Mouse (Mus musculus) kidney, postnatal 0 days (tissue): ENCODE measurements around the gene Angptl8. TPM values are rescaled to one million over a fixed set of nuclear protein-coding genes. Genes with fewer than 3 reads are reported as not detected.
A peak's percentile ranks its signal among the peaks of the same experiment; 100 is the strongest.
"Not testable (repeated sequence)": the region's sequence is repeated elsewhere in the genome, so short reads cannot be mapped to it uniquely, and the experiment has no call there.

Experiments
- ATAC-seq: fragments of 200-750 bp; cut with Nextera tagmentation; replicated peaks from 2 replicates; pipeline ENCODE4 v1.8.0; 2017; ENCODE audit warnings: low read depth, moderate number of reproducible peaks, moderate TSS enrichment, moderate library complexity; ENCODE audit not compliant: low FRiP score
- DNase-seq: peaks from one replicate; pipeline ENCODE4 v3.0.0-alpha.2; 2016; ENCODE audit warnings: low spot score
- H3K27ac ChIP-seq: fragments of 300-500 bp; sonication (generic); 2 replicates; pipeline ENCODE4 v1.5.1; 2014; ENCODE audit warnings: mild to moderate bottlenecking
- H3K27me3 ChIP-seq: fragments of 300-500 bp; sonication (generic); 2 replicates; pipeline ENCODE4 v1.6.1; 2014; ENCODE audit warnings: low read length, mixed read lengths; ENCODE audit not compliant: insufficient read depth
- H3K36me3 ChIP-seq: fragments of 300-500 bp; sonication (generic); 2 replicates; pipeline ENCODE4 v1.6.1; 2014; ENCODE audit warnings: low read length, mixed read lengths; ENCODE audit not compliant: insufficient read depth
- H3K4me1 ChIP-seq: fragments of 300-500 bp; sonication (generic); replicated peaks from 2 replicates; pipeline ENCODE4 v1.6.1; 2014; ENCODE audit warnings: antibody characterized with exemption, low read length, mixed read lengths; ENCODE audit not compliant: insufficient read depth
- H3K4me2 ChIP-seq: fragments of 300-500 bp; sonication (generic); 2 replicates; pipeline ENCODE4 v1.6.1; 2014; ENCODE audit warnings: mild to moderate bottlenecking, low read length, moderate library complexity, mixed read lengths
- H3K4me3 ChIP-seq: fragments of 300-500 bp; sonication (generic); replicated peaks from 2 replicates; pipeline ENCODE4 v1.5.1; 2014; ENCODE audit warnings: low read depth, low read length
- H3K9ac ChIP-seq: fragments of 300-500 bp; sonication (generic); 2 replicates; pipeline ENCODE4 v1.6.1; 2014; ENCODE audit warnings: low read depth, low read length
- H3K9me3 ChIP-seq: fragments of 300-500 bp; sonication (generic); replicated peaks from 2 replicates; pipeline ENCODE4 v1.6.1; 2016; ENCODE audit warnings: low read length, inconsistent platforms, mixed read lengths
- CTCF ChIP-seq: IDR thresholded peaks from 2 replicates; pipeline ENCODE4 v1.5.1; 2016; ENCODE audit warnings: antibody characterized with exemption, low read depth, mild to moderate bottlenecking, moderate library complexity
- WGBS: fragments of 180-500 bp; shearing (Covaris S2); extraction: QIAGEN DNeasy Blood & Tissue Kit; methylation state at CpG from one replicate; pipeline ENCODE4 v1.1.7; 2014; 5-methylcytosine and 5-hydroxymethylcytosine counted together
- polyA plus RNA-seq: library from polyadenylated mRNA; unstranded; fragments of >200 nt; fragmentation: Nextera tagmentation; extraction: Ambion mirVana; gene quantifications from 2 replicates; pipeline ENCODE4 v1.2.1, GENCODE M21; 2015

The Angptl8 gene
- polyA plus RNA-seq, 1 experiment from 2014 or later, result 6.1 TPM

- H3K4me2 ChIP-seq, result no peak overlapping the region
- no peak for TF ChIP-seq CTCF
- H3K27me3 ChIP-seq, result no peaks in the 10 kb centered on the region
- H3K4me1 ChIP-seq, result no peaks in the 10 kb centered on the region
- peak overlapping the region; percentile 79 for H3K27ac ChIP-seq
- no peaks in the 10 kb centered on the region; the same call in 1 of the 2 replicates for H3K9me3 ChIP-seq
- H3K9ac ChIP-seq, result no peak overlapping the region
- ATAC-seq (no peak), DNase-seq (no peak)
- no peaks in the 10 kb centered on the region for H3K36me3 ChIP-seq
- H3K4me3 ChIP-seq, result no peak overlapping the region
- WGBS, result 86% methylated on average over 2 of the region's 2 CpGs
Measured at GRCm38 (mm10) chr9:21857501-21857900, 22.2 kb downstream of the Angptl8 start.

DNA sequence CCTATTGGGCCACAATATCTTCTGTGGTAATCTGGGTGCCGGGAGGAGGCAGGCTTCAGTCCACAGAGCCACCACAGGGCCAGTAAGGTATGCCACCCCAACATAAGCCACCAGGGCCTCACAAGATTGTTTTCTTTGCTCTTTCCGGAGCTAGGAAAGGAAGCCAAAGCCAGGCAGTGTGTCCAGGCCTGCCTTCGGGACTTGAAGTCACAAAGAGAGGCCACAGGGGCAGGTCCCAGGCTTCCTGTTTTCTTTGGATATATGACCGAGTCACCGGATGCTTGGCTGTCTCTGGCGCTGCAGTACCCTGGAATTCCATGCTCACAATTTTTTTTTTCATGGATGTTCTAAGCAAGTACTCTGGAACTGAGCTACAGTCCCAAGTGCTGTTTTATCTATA is 22.8 kb downstream of the Angptl8 start:
- Histone ChIP-seq H3K27me3 (no peaks in the 10 kb centered on the region), H3K27ac (peak overlapping the region; percentile 79), H3K9ac (no peak overlapping the region), H3K4me2 (no peak overlapping the region), H3K4me1 (no peaks in the 10 kb centered on the region), H3K4me3 (no peak overlapping the region), H3K9me3 (no peaks in the 10 kb centered on the region; the same call in 1 of the 2 replicates), H3K36me3 (no peaks in the 10 kb centered on the region)
- ATAC-seq, result peak; percentile 47; the same call in 1 of the 2 replicates
- 12% methylated on average over 6 of the region's 6 CpGs for WGBS
- peak; percentile 91 for DNase-seq
- TF ChIP-seq CTCF, result peak; percentile 41

DNA sequence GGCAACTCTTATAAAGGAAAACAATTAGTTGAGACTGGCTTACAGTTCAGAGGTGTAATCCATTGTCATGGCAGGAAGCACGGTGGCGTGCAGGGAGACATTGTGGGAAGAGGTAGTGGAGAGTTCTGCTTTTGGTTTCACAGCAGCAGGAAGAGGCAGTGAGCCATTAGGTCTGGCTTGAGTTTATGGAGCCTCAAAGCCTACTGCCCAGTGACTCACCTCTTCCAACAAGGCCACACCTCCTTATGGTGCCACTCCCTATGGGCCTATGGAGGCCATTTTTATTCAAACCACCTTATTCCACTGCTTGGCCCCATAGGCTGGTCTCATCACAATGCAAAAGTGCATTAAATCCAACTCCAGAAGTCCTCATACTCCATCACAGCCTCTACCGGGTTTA is 24.3 kb downstream of the Angptl8 start:
- 83% methylated on average over 3 of the region's 3 CpGs for WGBS
- no peak for DNase-seq

DNA sequence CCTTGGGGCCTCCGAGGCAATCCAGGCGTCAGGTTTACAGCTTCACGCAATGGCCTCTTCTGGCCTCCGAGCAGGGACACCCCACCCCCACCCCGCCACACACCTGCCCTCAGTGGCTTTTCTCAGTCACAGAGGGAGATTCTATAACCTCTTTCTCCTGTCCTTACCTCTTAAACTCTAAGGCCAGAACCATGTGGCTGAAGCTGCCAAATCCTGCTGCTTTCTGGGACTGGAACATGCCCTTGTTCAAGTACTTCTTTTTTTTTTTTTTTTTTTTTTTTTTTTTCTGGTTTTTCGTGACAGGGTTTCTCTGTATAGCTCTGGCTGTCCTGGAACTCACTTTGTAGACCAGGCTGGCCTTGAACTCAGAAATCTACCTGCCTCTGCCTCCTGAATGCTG is 25.0 kb downstream of the Angptl8 start:
- H3K4me1 ChIP-seq, ATAC-seq, H3K36me3 ChIP-seq, H3K27me3 ChIP-seq, H3K27ac ChIP-seq, H3K4me3 ChIP-seq, H3K9ac ChIP-seq, DNase-seq, H3K9me3 ChIP-seq, H3K4me2 ChIP-seq: not testable (repeated sequence)
- WGBS, result 53% methylated on average over 6 of the region's 6 CpGs

More for the DNA sequence above, 24.3 kb downstream of the Angptl8 start:
- TF ChIP-seq CTCF, result no peak
- no peak overlapping the region for H3K9ac ChIP-seq
- H3K27me3 ChIP-seq, result no peaks in the 10 kb centered on the region
- no peak overlapping the region for H3K4me3 ChIP-seq
- no peaks in the 10 kb centered on the region for H3K4me1 ChIP-seq
- H3K36me3 ChIP-seq, result no peaks in the 10 kb centered on the region
- no peak for ATAC-seq
- no peak overlapping the region for H3K27ac ChIP-seq
- H3K4me2 ChIP-seq, result no peak overlapping the region
- H3K9me3 ChIP-seq, result no peaks in the 10 kb centered on the region; the same call in 1 of the 2 replicates

GRCm38 (mm10) chr9:21862181-21862580 is 26.9 kb downstream of the Angptl8 start:
- DNase-seq, result no peak
- no peaks in the 10 kb centered on the region; the same call in 1 of the 2 replicates for H3K9me3 ChIP-seq
- H3K4me1 ChIP-seq, result no peaks in the 10 kb centered on the region; the same call in 1 of the 2 replicates
- no peak for ATAC-seq
- H3K4me2 ChIP-seq, result no peak overlapping the region
- no peak for TF ChIP-seq CTCF
- H3K9ac ChIP-seq, result no peak overlapping the region
- 63% methylated on average over 1 of the region's 1 CpGs for WGBS
- no peaks in the 10 kb centered on the region for H3K27me3 ChIP-seq
- no peak overlapping the region for H3K27ac ChIP-seq
- H3K36me3 ChIP-seq, result no peaks in the 10 kb centered on the region
- no peak overlapping the region for H3K4me3 ChIP-seq

- Histone ChIP-seq H3K4me3 (no peak overlapping the region), H3K27me3 (no peaks in the 10 kb centered on the region), H3K9me3 (no peaks in the 10 kb centered on the region; the same call in 1 of the 2 replicates), H3K4me2 (no peak overlapping the region), H3K27ac (no peak overlapping the region), H3K4me1 (no peaks in the 10 kb centered on the region; the same call in 1 of the 2 replicates), H3K36me3 (no peaks in the 10 kb centered on the region), H3K9ac (no peak overlapping the region)
- DNase-seq, result no peak
- TF ChIP-seq CTCF, result no peak
- WGBS, result 75% methylated on average over 5 of the region's 5 CpGs
- no peak for ATAC-seq
Measured at GRCm38 (mm10) chr9:21865673-21866398, 30.5 kb downstream of the Angptl8 start.
